Mouse (Mus musculus) C2C12 (cell line): Measurements from ENCODE around the gene Ppp1r9b. TPM values are rescaled to one million over a fixed set of nuclear protein-coding genes. Genes with fewer than 3 reads are reported as not detected.
A peak's percentile ranks its signal among the peaks of the same experiment; 100 is the strongest.

Experiments used
- H3K27me3 ChIP-seq: one replicate; pipeline ENCODE4 v1.6.1; 2011; ENCODE audit not compliant: control insufficient read depth, insufficient read depth, insufficient read length
- H3K36me3 ChIP-seq: one replicate; pipeline ENCODE4 v1.6.1; 2011; ENCODE audit not compliant: control insufficient read depth, insufficient read depth
- H3K4me3 ChIP-seq: one replicate; pipeline ENCODE4 v1.5.1; 2011; ENCODE audit warnings: mild to moderate bottlenecking, control low read depth; ENCODE audit not compliant: poor library complexity, insufficient read depth, severe bottlenecking
- H3K79me2 ChIP-seq: one replicate; pipeline ENCODE4 v1.6.1; 2011; ENCODE audit not compliant: control insufficient read depth, insufficient read depth
- H3K79me3 ChIP-seq: one replicate; pipeline ENCODE4 v1.6.1; 2011; ENCODE audit warnings: low read depth, control low read depth
- H3ac ChIP-seq: one replicate; pipeline ENCODE3; 2011; ENCODE audit warnings: low read depth; ENCODE audit not compliant: control insufficient read depth, insufficient read length
- CEBPB ChIP-seq: IDR thresholded peaks from one replicate; pipeline ENCODE4 v1.6.1; 2011; ENCODE audit warnings: low read depth, mild to moderate bottlenecking, control low read depth, moderate library complexity
- CTCF ChIP-seq: IDR thresholded peaks from one replicate; pipeline ENCODE4 v1.5.1; 2011; ENCODE audit not compliant: control insufficient read depth, insufficient read depth, insufficient read length
- FOSL1 ChIP-seq: IDR thresholded peaks from one replicate; pipeline ENCODE4 v1.8.0; 2011; ENCODE audit warnings: mild to moderate bottlenecking, low read length; ENCODE audit not compliant: poor library complexity, insufficient read depth, severe bottlenecking
- MAX ChIP-seq: IDR thresholded peaks from one replicate; pipeline ENCODE4 v1.6.1; 2011; ENCODE audit warnings: mild to moderate bottlenecking, control low read depth
- MYOD1 ChIP-seq: IDR thresholded peaks from one replicate; pipeline ENCODE4 v1.6.1; 2011; ENCODE audit warnings: low read depth; ENCODE audit not compliant: control insufficient read depth, insufficient read length
- MYOG ChIP-seq: IDR thresholded peaks from one replicate; pipeline ENCODE4 v1.6.1; 2011; ENCODE audit not compliant: control insufficient read depth, insufficient read length; ENCODE audit errors: extremely low read depth
- USF1 ChIP-seq: IDR thresholded peaks from one replicate; pipeline ENCODE4 v1.6.1; 2011; ENCODE audit warnings: low read depth, mild to moderate bottlenecking, control low read depth, moderate library complexity
- polyA plus RNA-seq: library from polyadenylated mRNA; unstranded; fragments of >200 nt; fragmentation: generic; extraction: Trizol; gene quantifications from one replicate; pipeline ENCODE4 v1.2.1, GENCODE M21; 2012; ENCODE audit warnings: missing spikeins

Gene Ppp1r9b
- polyA plus RNA-seq, 1 experiment = 31.8 TPM

DNA sequence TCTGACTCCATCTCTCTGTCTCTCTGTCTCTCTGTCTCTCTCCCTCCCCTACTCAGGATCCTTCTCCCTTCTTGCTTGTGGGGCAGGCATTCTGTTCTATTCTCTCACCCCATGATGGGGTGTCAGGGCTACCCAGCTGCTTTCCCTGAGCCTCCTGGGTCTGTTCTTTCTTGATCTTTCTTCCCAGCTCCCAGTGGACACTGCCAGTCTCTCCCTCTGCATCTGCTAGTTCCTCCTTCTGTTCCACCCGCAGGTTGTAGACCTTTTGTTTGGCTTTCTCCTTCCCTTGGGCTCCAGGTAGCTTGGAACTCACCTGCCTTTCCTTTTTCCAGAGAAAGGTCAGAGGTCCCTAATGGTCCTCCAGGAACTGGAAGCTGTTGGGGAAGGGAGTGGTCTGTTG lies 20.6 kb downstream of the Ppp1r9b start:
- no peak for TF ChIP-seq FOSL1
- TF ChIP-seq CEBPB = no peak
- no peak for TF ChIP-seq MYOG
- no peak for TF ChIP-seq USF1
- TF ChIP-seq MYOD1 = no peak
- Histone ChIP-seq H3K79me3 (peaks cover 6% of the 10 kb centered on the region), H3ac (no peak overlapping the region), H3K79me2 (peaks cover 21% of the 10 kb centered on the region), H3K27me3 (no peaks in the 10 kb centered on the region), H3K4me3 (peak overlapping the region; percentile 14), H3K36me3 (peaks cover 17% of the 10 kb centered on the region)

DNA sequence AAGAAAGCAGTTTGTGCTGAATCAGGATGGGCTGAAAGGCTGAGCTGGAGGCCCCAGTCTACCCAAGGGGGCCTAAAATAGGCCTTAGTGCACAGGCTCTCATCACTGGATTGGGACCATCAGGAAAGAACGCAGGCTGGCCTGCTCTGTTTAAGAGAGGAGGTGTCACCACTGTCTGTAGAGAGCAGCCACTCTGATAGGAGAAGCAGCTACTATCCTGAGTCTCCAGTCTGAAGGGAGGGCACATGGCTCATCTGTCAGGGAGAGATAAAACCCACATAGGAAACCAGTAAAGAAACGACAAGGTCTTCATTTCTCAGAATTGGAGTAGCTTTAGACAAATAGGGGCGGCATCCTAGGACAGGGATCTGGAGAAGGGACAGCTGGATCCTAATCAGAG lies 21.2 kb downstream of the Ppp1r9b start:
- H3K36me3 ChIP-seq = peaks cover 15% of the 10 kb centered on the region
- H3K27me3 ChIP-seq = no peaks in the 10 kb centered on the region
- no peak overlapping the region for H3ac ChIP-seq
- H3K4me3 ChIP-seq = no peak overlapping the region
- peaks cover 21% of the 10 kb centered on the region for H3K79me2 ChIP-seq
- no peak for TF ChIP-seq CTCF
- TF ChIP-seq FOSL1 = no peak
- TF ChIP-seq MYOG = no peak
- no peak for TF ChIP-seq USF1
- no peak for TF ChIP-seq CEBPB
- TF ChIP-seq MAX = no peak
- TF ChIP-seq MYOD1 = no peak
- H3K79me3 ChIP-seq = peaks cover 6% of the 10 kb centered on the region

DNA sequence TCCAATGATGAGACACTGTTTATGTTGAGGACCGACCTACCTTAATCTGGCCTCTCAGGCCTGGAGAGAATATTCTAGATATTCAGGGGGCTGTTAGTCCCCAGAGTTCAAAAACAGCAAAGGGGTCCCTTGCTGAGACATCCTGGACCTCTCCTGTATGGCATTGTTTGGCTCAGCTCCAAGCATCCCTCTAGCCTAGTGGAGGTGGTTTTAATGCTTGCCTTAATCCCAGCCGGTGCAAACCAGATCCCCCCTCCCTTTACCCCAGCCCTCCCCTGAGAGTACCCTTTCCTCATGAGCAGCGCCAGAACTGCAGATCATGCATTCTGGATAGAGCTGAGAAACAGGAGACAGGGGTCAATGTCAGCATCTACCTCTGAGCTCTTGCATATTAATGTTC lies 21.7 kb downstream of the Ppp1r9b start:
- H3ac ChIP-seq = no peak overlapping the region
- peaks cover 6% of the 10 kb centered on the region for H3K79me3 ChIP-seq
- peaks cover 15% of the 10 kb centered on the region for H3K36me3 ChIP-seq
- TF ChIP-seq MAX = no peak
- TF ChIP-seq USF1 = no peak
- no peak for TF ChIP-seq MYOG
- no peak for TF ChIP-seq MYOD1
- TF ChIP-seq CTCF = no peak
- TF ChIP-seq CEBPB = no peak
- TF ChIP-seq FOSL1 = no peak
- no peaks in the 10 kb centered on the region for H3K27me3 ChIP-seq
- peaks cover 21% of the 10 kb centered on the region for H3K79me2 ChIP-seq
- H3K4me3 ChIP-seq = no peak overlapping the region

DNA sequence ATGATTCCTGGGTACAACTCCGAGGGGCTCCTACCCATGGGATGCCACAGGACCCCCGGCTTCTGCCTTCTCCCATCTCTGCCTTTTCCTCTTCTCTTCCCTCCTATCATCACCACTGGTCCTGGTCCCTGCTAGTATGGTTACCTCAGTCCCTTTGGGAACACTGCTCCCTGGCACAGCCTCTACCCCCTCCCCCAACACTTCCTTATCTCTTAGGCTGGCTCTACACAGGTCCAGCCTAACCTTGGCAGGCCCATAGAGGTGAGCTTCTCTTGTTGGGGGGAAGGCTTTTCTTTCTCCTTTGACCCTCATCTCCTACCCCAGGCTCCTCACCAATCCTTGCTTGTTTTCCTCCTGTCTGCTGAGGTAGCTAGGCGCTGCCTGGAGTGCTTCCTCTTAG lies 24.6 kb downstream of the Ppp1r9b start:
- Histone ChIP-seq H3K36me3 (peaks cover 16% of the 10 kb centered on the region), H3K27me3 (no peaks in the 10 kb centered on the region), H3K79me3 (peaks cover 6% of the 10 kb centered on the region), H3K4me3 (no peak overlapping the region), H3K79me2 (peaks cover 18% of the 10 kb centered on the region), H3ac (no peak overlapping the region)
- no peak for TF ChIP-seq MYOD1
- no peak for TF ChIP-seq MAX
- no peak for TF ChIP-seq MYOG
- no peak for TF ChIP-seq USF1
- no peak for TF ChIP-seq FOSL1
- no peak for TF ChIP-seq CEBPB
- TF ChIP-seq CTCF = no peak

DNA sequence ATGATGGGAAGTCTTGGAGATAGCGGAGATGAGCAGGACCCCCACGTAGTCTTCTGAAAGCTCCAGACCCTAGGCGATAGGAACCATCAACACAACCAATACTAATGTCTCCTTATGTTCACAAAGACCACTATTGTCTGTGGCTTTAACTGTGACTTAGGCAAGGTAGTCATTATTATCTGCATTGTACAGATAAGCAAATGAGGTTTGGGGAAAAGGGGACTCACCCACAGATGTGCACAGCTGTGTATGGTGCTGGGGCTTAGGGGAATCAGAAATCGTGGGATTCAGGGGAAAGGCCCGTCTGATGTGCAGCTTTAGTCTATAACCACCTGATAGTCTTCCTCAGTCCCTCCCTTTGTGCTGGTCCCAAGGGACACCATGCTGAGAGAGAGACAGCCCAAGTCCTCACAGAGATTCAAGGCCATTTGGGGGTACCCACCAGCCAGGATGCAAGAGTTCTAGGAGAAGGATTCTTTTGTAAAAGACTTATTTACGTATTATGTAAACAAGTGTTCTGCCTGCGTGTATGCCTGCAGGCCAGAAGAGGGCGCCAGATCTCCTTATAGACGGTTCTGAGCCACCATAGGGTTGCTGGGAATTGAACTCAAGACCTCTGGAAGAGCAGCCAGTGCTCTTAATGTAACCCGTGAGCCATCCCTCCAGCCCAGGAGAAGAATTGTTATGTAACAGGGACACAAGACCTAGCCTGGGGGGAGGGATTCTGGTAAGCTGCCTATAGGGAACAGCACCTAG lies 31.6 kb downstream of the Ppp1r9b start:
- Histone ChIP-seq H3K79me3 (no peaks in the 10 kb centered on the region), H3K27me3 (no peaks in the 10 kb centered on the region), H3K79me2 (no peaks in the 10 kb centered on the region), H3ac (no peak overlapping the region), H3K4me3 (no peak overlapping the region), H3K36me3 (peaks cover 32% of the 10 kb centered on the region)
- TF ChIP-seq MAX (no peak), USF1 (no peak), MYOD1 (no peak), FOSL1 (no peak), CEBPB (no peak), CTCF (no peak), MYOG (no peak)

DNA sequence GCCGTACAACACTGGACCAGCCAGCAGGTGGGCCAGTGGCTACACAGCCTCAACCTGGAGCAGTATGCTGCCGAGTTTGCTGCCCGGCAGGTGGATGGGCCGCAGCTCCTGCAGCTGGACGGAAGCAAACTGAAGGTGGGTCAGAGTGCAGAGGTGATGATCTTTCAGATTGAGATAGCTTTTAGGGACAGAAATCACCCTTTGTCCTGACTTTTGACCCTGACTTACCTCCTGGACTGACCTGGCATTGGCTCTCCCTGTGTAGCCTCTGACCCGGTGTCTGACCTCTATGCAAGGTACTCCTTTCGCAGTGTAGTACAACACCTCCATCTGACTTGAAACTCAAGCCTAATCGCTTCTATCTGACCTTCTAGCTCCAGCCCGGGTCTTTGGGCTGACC lies 32.6 kb downstream of the Ppp1r9b start:
- H3K4me3 ChIP-seq = no peak overlapping the region
- H3K27me3 ChIP-seq = no peaks in the 10 kb centered on the region
- TF ChIP-seq MYOD1 (no peak), USF1 (no peak), CEBPB (no peak), MYOG (no peak), CTCF (no peak), FOSL1 (no peak), MAX (no peak)
- H3K36me3 ChIP-seq = peaks cover 29% of the 10 kb centered on the region
- H3ac ChIP-seq = no peak overlapping the region
- no peaks in the 10 kb centered on the region for H3K79me2 ChIP-seq
- H3K79me3 ChIP-seq = no peaks in the 10 kb centered on the region
